Mouse (Mus musculus) limb, embryonic 10.5 days (tissue): ENCODE measurements around the gene Arhgap15. TPM values are rescaled to one million over a fixed set of nuclear protein-coding genes. Genes with fewer than 3 reads are reported as not detected.

ENCODE experiments used
- DNase-seq: peaks from one replicate; pipeline ENCODE4 v3.0.0-alpha.2; 2017; ENCODE audit warnings: low spot score
- H3K27ac ChIP-seq: fragments of 300-500 bp; sonication (generic); 2 replicates; pipeline ENCODE4 v1.5.1; 2016; ENCODE audit warnings: mild to moderate bottlenecking
- H3K27me3 ChIP-seq: fragments of 300-500 bp; sonication (generic); 2 replicates; pipeline ENCODE4 v1.6.1; 2016; ENCODE audit warnings: low read depth, mild to moderate bottlenecking; ENCODE audit not compliant: poor library complexity, severe bottlenecking
- H3K36me3 ChIP-seq: fragments of 300-500 bp; sonication (generic); 2 replicates; pipeline ENCODE4 v1.6.1; 2016; ENCODE audit warnings: mild to moderate bottlenecking, moderate library complexity
- H3K4me1 ChIP-seq: fragments of 300-500 bp; sonication (generic); 2 replicates; pipeline ENCODE4 v1.6.1; 2016
- H3K4me3 ChIP-seq: fragments of 300-500 bp; sonication (generic); 2 replicates; pipeline ENCODE4 v1.5.1; 2016; ENCODE audit warnings: mild to moderate bottlenecking, moderate library complexity
- H3K9me3 ChIP-seq: fragments of 300-500 bp; sonication (generic); replicated peaks from 2 replicates; pipeline ENCODE4 v1.6.1; 2016; ENCODE audit warnings: mild to moderate bottlenecking
- WGBS: fragments of 180-500 bp; shearing (Covaris S2); methylation state at CpG from one replicate; pipeline ENCODE4 v1.1.7; 2016; 5-methylcytosine and 5-hydroxymethylcytosine counted together
- polyA plus RNA-seq: library from polyadenylated mRNA; unstranded; fragments of >200 nt; fragmentation: Nextera tagmentation; extraction: Ambion mirVana; gene quantifications from 2 replicates; pipeline ENCODE4 v1.2.1, GENCODE M21; 2016

Gene Arhgap15
- polyA plus RNA-seq, 1 experiment from 2014 or later = 0.23 TPM

- peaks cover 8% of the 10 kb centered on the region for H3K4me1 ChIP-seq
- no peaks in the 10 kb centered on the region for H3K36me3 ChIP-seq
- 86% methylated on average over 5 of the region's 5 CpGs for WGBS
- no peaks in the 10 kb centered on the region for H3K9me3 ChIP-seq
- DNase-seq = no peak
- no peak overlapping the region for H3K27ac ChIP-seq
- H3K27me3 ChIP-seq = peaks cover 6% of the 10 kb centered on the region; the same call in 1 of the 2 replicates
- H3K4me3 ChIP-seq = no peak overlapping the region
Measured at GRCm38 (mm10) chr2:44356248-44356886, 607.7 kb downstream of the Arhgap15 start.

GRCm38 (mm10) chr2:44356887-44357251 is 608.2 kb downstream of the Arhgap15 start:
- 94% methylated on average over 6 of the region's 6 CpGs for WGBS
- no peaks in the 10 kb centered on the region for H3K9me3 ChIP-seq
- peaks cover 4% of the 10 kb centered on the region; the same call in 1 of the 2 replicates for H3K27me3 ChIP-seq
- H3K4me3 ChIP-seq = no peak overlapping the region
- H3K36me3 ChIP-seq = no peaks in the 10 kb centered on the region
- H3K4me1 ChIP-seq = peaks cover 8% of the 10 kb centered on the region
- no peak for DNase-seq
- no peak overlapping the region for H3K27ac ChIP-seq

DNA sequence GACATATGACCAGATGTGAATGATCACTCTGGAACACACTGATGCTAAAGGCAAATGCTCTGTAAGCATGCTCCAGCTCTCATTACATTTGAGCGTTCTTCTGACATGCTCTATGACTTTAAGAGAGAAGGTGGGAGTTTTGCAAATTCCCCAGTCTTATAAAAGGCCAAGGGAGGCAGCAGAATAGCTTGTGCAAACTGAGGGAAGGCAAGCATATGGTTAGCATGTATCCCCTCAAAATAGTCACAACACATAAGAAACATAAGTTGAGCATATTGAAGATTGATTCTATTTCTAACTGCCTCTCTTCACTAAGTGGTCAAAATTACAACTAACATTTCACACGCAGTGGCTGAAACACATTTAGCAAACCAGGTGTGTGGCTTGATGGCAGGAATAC is 631.6 kb downstream of the Arhgap15 start:
- DNase-seq = no peak
- WGBS = 83% methylated on average over 2 of the region's 2 CpGs
- no peaks in the 10 kb centered on the region for H3K9me3 ChIP-seq
- no peaks in the 10 kb centered on the region for H3K27me3 ChIP-seq
- H3K36me3 ChIP-seq = no peaks in the 10 kb centered on the region
- no peak overlapping the region for H3K27ac ChIP-seq
- H3K4me1 ChIP-seq = no peaks in the 10 kb centered on the region
- H3K4me3 ChIP-seq = no peak overlapping the region

- DNase-seq = no peak
- 90% methylated on average over 6 of the region's 6 CpGs for WGBS
- H3K27ac ChIP-seq = no peak overlapping the region
- no peaks in the 10 kb centered on the region for H3K27me3 ChIP-seq
- no peaks in the 10 kb centered on the region for H3K9me3 ChIP-seq
- H3K36me3 ChIP-seq = no peaks in the 10 kb centered on the region
- H3K4me1 ChIP-seq = no peaks in the 10 kb centered on the region
- no peak overlapping the region for H3K4me3 ChIP-seq
Measured at GRCm38 (mm10) chr2:44384541-44384940, 635.9 kb downstream of the Arhgap15 start.

GRCm38 (mm10) chr2:44389556-44389955 is 640.9 kb downstream of the Arhgap15 start:
- Histone ChIP-seq H3K9me3 (no peaks in the 10 kb centered on the region), H3K4me1 (peaks cover 6% of the 10 kb centered on the region), H3K36me3 (no peaks in the 10 kb centered on the region), H3K4me3 (no peak overlapping the region), H3K27me3 (no peaks in the 10 kb centered on the region), H3K27ac (no peak overlapping the region)
- WGBS = 85% methylated on average over 4 of the region's 4 CpGs
- no peak for DNase-seq

GRCm38 (mm10) chr2:44393789-44394188 is 645.2 kb downstream of the Arhgap15 start:
- Histone ChIP-seq H3K27me3 (no peaks in the 10 kb centered on the region), H3K36me3 (no peaks in the 10 kb centered on the region), H3K9me3 (no peaks in the 10 kb centered on the region), H3K4me1 (peaks cover 18% of the 10 kb centered on the region), H3K27ac (no peak overlapping the region), H3K4me3 (no peak overlapping the region)
- DNase-seq = no peak
- WGBS = 78% methylated on average over 8 of the region's 8 CpGs

GRCm38 (mm10) chr2:44394956-44395501 is 646.4 kb downstream of the Arhgap15 start:
- no peak overlapping the region for H3K27ac ChIP-seq
- no peaks in the 10 kb centered on the region for H3K27me3 ChIP-seq
- peak; percentile 31 for DNase-seq
- H3K36me3 ChIP-seq = no peaks in the 10 kb centered on the region
- H3K4me3 ChIP-seq = no peak overlapping the region
- no peaks in the 10 kb centered on the region for H3K9me3 ChIP-seq
- 38% methylated on average over 6 of the region's 6 CpGs for WGBS
- H3K4me1 ChIP-seq = peaks cover 18% of the 10 kb centered on the region

- DNase-seq = no peak
- Histone ChIP-seq H3K4me1 (peaks cover 18% of the 10 kb centered on the region), H3K27ac (no peak overlapping the region), H3K9me3 (no peaks in the 10 kb centered on the region), H3K36me3 (no peaks in the 10 kb centered on the region), H3K27me3 (no peaks in the 10 kb centered on the region), H3K4me3 (no peak overlapping the region)
- 48% methylated on average over 2 of the region's 2 CpGs for WGBS
Measured at GRCm38 (mm10) chr2:44395577-44395976, 647.0 kb downstream of the Arhgap15 start.

- no peak for DNase-seq
- no peak overlapping the region for H3K4me3 ChIP-seq
Measured at GRCm38 (mm10) chr2:44397209-44397608, 648.6 kb downstream of the Arhgap15 start.

DNA sequence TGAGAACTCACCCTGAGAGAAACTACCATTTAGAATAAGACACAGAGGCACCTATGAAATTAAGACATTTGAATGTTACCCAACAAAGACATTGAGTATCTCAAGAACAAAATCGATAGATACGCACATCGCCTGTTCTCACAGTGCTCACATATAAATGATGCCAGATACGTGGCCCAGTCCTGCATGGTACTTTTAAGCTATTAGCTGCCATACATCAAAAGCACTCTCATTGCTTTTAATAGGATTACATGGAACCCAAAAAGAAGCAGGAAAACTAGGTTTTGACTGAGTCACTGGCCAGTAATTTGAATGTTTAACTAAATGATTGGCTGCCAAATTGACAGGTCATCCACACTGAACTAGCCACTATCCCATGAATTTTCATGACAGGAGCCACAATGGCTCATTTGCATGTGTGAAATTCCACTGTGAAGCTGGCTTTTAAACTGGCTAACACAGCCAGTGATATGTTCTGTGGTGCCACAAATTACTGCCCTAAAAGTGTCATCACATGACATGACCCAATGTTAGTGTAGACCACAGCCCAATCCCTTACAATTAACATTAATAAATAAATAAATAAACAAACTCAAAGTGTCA is 649.2 kb downstream of the Arhgap15 start:
- H3K27ac ChIP-seq = no peak overlapping the region
- H3K9me3 ChIP-seq = no peaks in the 10 kb centered on the region
- H3K4me3 ChIP-seq = no peak overlapping the region
- no peak for DNase-seq
- H3K36me3 ChIP-seq = no peaks in the 10 kb centered on the region
- 87% methylated on average over 4 of the region's 4 CpGs for WGBS
- H3K4me1 ChIP-seq = peaks cover 22% of the 10 kb centered on the region
- no peaks in the 10 kb centered on the region for H3K27me3 ChIP-seq

More at GRCm38 (mm10) chr2:44397209-44397608, 648.6 kb downstream of the Arhgap15 start:
- no peaks in the 10 kb centered on the region for H3K36me3 ChIP-seq
- no peaks in the 10 kb centered on the region for H3K27me3 ChIP-seq
- H3K4me1 ChIP-seq = peaks cover 22% of the 10 kb centered on the region
- WGBS = 30% methylated on average over 1 of the region's 1 CpGs
- no peak overlapping the region for H3K27ac ChIP-seq
- no peaks in the 10 kb centered on the region for H3K9me3 ChIP-seq

DNA sequence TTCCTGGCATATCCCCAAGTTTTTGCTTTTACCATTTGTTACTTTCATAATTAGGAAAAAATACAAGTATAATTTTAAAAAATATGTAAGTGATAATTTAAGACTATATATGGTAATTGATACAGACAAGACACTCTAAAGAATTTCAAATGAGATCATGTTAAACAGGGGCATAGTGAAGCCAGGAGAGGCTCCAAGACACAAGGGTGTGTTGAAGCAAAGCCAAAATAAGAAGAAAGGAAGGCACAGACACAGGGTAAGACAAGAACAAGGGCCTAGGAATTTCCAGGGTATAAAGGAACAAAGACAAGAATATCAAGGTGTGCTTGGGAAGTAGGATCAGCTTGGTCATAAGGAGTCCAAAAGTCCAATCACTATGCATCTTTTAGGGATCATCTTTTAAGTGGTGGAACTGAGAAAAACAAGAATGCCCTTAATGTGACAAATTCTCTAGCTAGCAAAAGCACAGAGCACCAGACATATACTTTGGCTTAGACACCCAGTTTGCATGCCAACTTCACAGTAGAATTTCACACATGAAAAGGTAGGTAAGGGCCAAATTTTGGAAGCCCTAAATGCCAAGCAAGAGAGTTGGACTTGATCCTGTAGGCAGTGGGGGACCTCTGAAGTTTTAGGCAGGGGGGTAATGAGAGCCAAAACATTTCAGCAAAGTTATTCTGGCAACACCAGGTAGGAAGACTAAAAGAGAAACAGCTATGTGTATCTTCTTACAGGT is 650.7 kb downstream of the Arhgap15 start:
- no peaks in the 10 kb centered on the region for H3K36me3 ChIP-seq
- no peak overlapping the region for H3K27ac ChIP-seq
- peaks cover 19% of the 10 kb centered on the region for H3K4me1 ChIP-seq
- no peak for DNase-seq
- no peaks in the 10 kb centered on the region for H3K27me3 ChIP-seq
- H3K9me3 ChIP-seq = no peaks in the 10 kb centered on the region
- H3K4me3 ChIP-seq = no peak overlapping the region

DNA sequence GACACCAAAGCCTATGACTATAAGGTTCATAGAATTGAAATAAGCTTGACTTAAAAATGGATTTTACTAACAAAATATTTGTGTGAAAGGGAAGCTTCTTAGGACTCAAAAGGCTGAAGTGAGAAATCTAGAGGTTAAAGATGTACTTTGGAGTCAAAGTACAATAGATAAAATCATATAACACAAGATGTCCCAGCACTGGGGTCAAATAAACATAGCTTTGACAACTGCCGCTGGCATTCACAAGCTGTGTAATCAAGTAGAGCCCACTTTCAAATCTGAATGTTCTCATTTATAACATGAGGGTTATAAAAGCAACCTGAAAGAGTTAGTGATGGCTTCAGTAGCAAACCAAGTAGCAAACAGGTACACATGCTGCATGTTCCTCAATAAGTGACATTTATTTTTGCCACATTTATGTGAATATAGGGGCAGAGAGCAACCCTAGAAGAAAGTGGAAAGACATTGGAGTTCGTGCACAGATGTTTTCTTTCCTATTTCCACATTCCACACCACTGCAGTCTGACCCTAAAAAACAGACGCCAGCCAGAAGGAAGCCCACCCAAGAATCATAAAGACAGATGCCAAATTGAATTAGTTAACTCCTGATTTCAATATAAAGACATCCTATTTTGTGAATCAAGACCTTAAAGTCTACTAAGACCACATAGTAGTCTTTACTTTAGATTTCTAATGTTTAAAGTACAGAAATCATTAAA is 653.2 kb downstream of the Arhgap15 start:
- Histone ChIP-seq H3K27me3 (no peaks in the 10 kb centered on the region), H3K36me3 (no peaks in the 10 kb centered on the region), H3K4me1 (peaks cover 4% of the 10 kb centered on the region; the same call in 1 of the 2 replicates), H3K27ac (no peak overlapping the region), H3K4me3 (no peak overlapping the region), H3K9me3 (no peaks in the 10 kb centered on the region; the same call in 1 of the 2 replicates)
- 74% methylated on average over 3 of the region's 3 CpGs for WGBS
- DNase-seq = no peak
